Mouse (Mus musculus) myocyte (in vitro differentiated cells): ENCODE data around the gene Apol9a.

Source experiments
- MAX ChIP-seq: IDR thresholded peaks from one replicate; pipeline ENCODE4 v1.6.1; 2011; ENCODE audit warnings: low read depth, mild to moderate bottlenecking, control low read depth
- MYOD1 ChIP-seq, 3 experiments: IDR thresholded peaks; one replicate each; pipeline ENCODE4 v1.6.1; 2011; ENCODE audit warnings: control low read depth in 2 of 3, low read depth in 2 of 3, mild to moderate bottlenecking in 2 of 3, moderate library complexity in 1 of 3; ENCODE audit not compliant: insufficient read length in 2 of 3, control insufficient read depth in 1 of 3
- MYOG ChIP-seq, 3 experiments: IDR thresholded peaks; one replicate each; pipeline ENCODE4 v1.6.1; 2011; ENCODE audit warnings: control low read depth in 2 of 3, low read depth in 2 of 3, mild to moderate bottlenecking in 2 of 3; ENCODE audit not compliant: insufficient read length in 2 of 3, control insufficient read depth in 1 of 3, insufficient read depth in 1 of 3
- POLR2A ChIP-seq: IDR thresholded peaks from one replicate; pipeline ENCODE4 v1.6.1; 2011; ENCODE audit warnings: low read depth, mild to moderate bottlenecking, control low read depth, moderate library complexity; ENCODE audit not compliant: insufficient read length

GRCm38 (mm10) chr15:77384340-77385030 is 26.4 kb downstream of the Apol9a start:
- TF ChIP-seq MAX (no peak), MYOG (IDR thresholded peaks at IDR 0.05; ENCODE audit: control insufficient read depth in 1 of 3, insufficient read depth in 1 of 3, insufficient read length in 2 of 3, low read depth in 2 of 3) (no peak), POLR2A (no peak), MYOD1 (IDR thresholded peaks at IDR 0.05; ENCODE audit: control insufficient read depth in 1 of 3, insufficient read length in 2 of 3, low read depth in 2 of 3) (no peak)
